Mouse (Mus musculus): ENCODE results near the gene Pou2f1. TPM values are rescaled to one million over a fixed set of nuclear protein-coding genes. Genes with fewer than 3 reads are reported as not detected.

Gene Pou2f1
- polyA plus RNA-seq, 1 experiment = 6.3 TPM

DNA sequence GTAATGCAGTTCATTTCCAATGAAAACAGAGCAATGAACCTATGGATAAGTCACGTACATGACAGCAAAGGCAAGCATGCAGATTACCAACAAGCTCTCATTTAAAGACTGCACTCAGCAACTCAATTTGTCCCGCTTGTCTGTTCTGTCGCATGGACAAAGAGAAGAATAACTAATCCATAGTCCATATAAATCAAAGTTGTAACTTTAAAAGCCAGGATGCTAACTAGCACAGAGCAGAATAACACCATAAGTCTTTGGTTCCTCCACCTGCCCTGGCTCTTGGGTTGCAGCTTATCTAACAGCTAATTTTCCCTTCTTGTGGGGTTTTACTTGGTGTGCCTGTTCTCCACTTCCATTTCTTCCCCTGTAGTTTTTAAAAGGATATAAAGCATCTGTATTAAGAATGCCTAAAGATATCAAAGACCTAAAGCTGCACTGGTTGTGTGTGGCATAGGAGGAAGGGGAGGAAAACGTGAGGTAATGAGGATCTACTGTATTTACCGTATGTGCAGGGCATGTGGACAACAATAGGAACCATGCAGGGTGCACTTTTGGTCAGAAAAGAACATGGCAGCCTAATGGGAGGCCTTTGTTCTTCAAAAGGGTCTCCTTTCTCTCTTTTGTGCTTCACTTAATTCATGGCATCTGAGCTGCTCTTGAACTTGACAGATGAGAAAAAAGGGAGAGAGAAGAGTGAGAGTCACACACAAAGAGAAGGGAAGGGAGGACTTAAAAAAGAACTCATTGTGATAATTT, 36.1 kb downstream of the Pou2f1 start:
- Histone ChIP-seq H3K4me1 (ENCODE audit: control insufficient read depth, insufficient read depth, low read length) (no peaks in the 10 kb centered on the region), H3K4me3 (ENCODE audit: insufficient read depth, low read length) (no peak overlapping the region), H3K27ac (ENCODE audit: insufficient read depth, low read length) (no peak overlapping the region)
- no peak for TF ChIP-seq POLR2A (IDR thresholded peaks at IDR 0.05; ENCODE audit: low read depth, low read length)
- TF ChIP-seq CTCF (IDR thresholded peaks at IDR 0.05; ENCODE audit: borderline replicate concordance, insufficient read depth, low read length) = no peak

DNA sequence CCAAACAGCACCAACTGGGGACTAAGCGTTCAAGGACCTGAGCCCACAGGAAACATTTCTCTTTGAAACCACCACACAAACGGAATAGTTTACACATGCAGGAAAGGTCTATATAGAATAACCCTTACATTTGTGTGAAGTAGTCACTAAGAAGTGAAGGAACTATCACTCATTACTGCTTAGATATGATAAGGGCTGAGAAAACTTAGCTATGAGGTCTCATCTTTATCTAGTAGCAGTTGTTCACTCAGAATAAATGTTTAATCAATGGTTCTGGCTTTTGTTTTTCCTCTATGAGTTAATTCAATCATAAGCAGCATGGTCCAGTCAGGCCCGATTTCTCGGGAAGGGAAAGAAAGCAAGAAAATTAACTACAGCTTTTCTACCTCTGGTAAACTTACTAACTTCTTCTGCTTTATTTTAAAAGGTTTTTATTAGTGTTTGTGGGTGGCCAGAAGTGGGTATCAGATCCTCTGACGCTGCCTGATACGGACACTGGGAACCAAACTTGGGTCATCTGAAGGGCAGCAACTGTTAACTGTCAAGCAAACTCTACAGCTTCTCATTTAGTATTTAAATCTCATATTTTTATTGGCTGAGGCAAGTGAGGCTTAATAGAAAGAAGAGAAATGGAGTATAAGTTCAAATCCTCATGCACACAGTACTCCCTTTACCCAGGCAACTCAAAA, 40.7 kb downstream of the Pou2f1 start:
- Histone ChIP-seq H3K4me3 (ENCODE audit: insufficient read depth, low read length) (no peak overlapping the region), H3K27ac (ENCODE audit: insufficient read depth, low read length) (no peak overlapping the region), H3K4me1 (ENCODE audit: control insufficient read depth, insufficient read depth, low read length) (no peaks in the 10 kb centered on the region)
- TF ChIP-seq CTCF (IDR thresholded peaks at IDR 0.05; ENCODE audit: borderline replicate concordance, insufficient read depth, low read length) (no peak), POLR2A (IDR thresholded peaks at IDR 0.05; ENCODE audit: low read depth, low read length) (no peak)

DNA sequence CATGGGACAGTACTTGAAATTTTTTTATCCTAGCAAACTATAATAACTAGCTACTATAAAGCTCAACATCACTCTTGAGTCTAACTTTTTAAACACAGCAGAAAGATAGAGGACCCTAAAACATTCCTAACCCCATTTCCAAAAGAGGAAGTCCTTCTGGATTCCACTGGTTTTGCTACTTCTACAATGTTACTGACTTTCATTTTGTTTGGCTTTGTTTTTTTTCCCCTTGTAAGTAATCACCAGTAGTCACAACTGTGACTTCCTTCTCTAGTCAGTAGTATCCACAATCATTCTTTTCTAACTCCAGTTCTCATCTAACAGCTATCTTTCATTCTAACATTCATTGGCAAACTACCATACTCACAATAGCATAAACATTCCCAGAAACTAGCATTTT, 44.3 kb downstream of the Pou2f1 start:
- Histone ChIP-seq H3K27ac (ENCODE audit: insufficient read depth, low read length) (no peak overlapping the region), H3K4me1 (ENCODE audit: control insufficient read depth, insufficient read depth, low read length) (no peaks in the 10 kb centered on the region), H3K4me3 (ENCODE audit: insufficient read depth, low read length) (no peak overlapping the region)
- no peak for TF ChIP-seq POLR2A (IDR thresholded peaks at IDR 0.05; ENCODE audit: low read depth, low read length)
- TF ChIP-seq CTCF (IDR thresholded peaks at IDR 0.05; ENCODE audit: borderline replicate concordance, insufficient read depth, low read length) = no peak

DNA sequence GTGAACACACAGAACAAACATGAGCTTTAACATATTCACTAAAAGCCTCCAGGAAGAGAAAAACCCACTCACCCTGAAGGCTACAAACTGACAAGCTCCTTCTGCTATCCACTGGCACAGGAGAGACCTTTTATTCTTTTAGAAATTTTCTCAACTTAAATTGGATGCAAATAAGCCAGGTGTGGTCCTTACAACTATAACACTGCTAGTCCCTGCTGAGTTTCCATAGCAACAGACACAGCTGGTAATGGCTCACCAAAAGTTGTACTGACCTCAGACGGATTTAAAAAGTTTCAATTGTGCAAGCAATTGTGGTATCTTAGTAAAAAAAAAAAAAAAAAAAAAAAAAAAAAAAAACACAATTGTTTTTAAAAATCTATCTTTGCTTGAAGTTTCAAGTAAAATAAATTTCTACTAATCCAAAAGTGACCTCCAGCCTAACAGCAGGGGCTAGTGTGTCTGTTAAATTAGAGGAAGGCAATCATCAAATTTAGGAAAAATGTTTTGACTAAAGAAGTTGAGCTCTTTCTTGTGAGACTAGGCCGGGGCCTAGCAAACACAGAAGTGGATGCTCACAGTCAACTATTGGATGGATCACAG, 54.2 kb downstream of the Pou2f1 start:
- H3K4me3 ChIP-seq (ENCODE audit: insufficient read depth, low read length) = no peak overlapping the region

DNA sequence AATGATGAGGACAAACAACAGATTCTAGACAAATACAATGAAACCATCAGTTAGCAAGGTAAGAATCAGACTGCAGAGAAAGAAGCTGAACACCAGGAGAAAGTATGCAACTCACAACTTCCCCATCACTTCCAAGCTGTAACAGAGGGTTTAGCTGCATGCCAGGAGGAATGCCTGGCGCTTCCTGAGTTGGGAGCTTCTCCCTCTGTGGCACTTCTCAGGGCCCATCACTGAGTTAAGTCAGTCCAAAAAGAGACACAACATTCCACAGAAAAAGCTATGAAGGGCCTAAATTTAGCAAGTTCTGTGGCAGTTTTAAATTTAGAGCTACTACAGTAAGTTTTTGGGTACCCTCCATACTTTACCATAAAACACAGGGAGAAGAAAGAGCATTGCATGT, 59.2 kb downstream of the Pou2f1 start:
- Histone ChIP-seq H3K4me3 (ENCODE audit: insufficient read depth, low read length) (no peak overlapping the region), H3K4me1 (ENCODE audit: control insufficient read depth, insufficient read depth, low read length) (peaks cover 3% of the 10 kb centered on the region; the same call in 1 of the 2 replicates), H3K27ac (ENCODE audit: insufficient read depth, low read length) (peak overlapping the region; percentile 13; the same call in 1 of the 2 replicates)
- TF ChIP-seq CTCF (IDR thresholded peaks at IDR 0.05; ENCODE audit: borderline replicate concordance, insufficient read depth, low read length) (no peak), POLR2A (IDR thresholded peaks at IDR 0.05; ENCODE audit: low read depth, low read length) (no peak)

More for the DNA sequence above, 54.2 kb downstream of the Pou2f1 start:
- Histone ChIP-seq H3K4me1 (ENCODE audit: control insufficient read depth, insufficient read depth, low read length) (peaks cover 1% of the 10 kb centered on the region; the same call in 1 of the 2 replicates), H3K27ac (ENCODE audit: insufficient read depth, low read length) (no peak overlapping the region)
- TF ChIP-seq POLR2A (IDR thresholded peaks at IDR 0.05; ENCODE audit: low read depth, low read length) = no peak
- TF ChIP-seq CTCF (IDR thresholded peaks at IDR 0.05; ENCODE audit: borderline replicate concordance, insufficient read depth, low read length) = no peak

DNA sequence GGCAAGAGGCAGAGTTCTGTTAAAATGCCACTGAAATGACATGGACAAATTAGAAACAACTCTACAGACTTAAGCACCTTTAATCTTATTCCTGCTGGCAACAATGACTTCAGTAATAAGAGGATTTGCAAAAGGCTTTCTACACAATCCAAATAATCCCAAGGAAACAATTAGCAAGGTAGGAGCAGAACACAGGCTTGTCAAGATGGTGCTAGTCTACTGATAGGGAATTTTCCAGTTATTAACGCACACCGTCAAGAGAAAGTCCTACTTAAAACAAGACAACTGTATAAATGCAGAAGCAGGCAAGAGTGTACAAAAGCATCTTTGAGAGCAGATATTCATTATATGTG, 67.0 kb downstream of the Pou2f1 start:
- no peak overlapping the region for H3K4me3 ChIP-seq (ENCODE audit: insufficient read depth, low read length)
- TF ChIP-seq CTCF (IDR thresholded peaks at IDR 0.05; ENCODE audit: borderline replicate concordance, insufficient read depth, low read length) (no peak), POLR2A (IDR thresholded peaks at IDR 0.05; ENCODE audit: low read depth, low read length) (no peak)
- H3K4me1 ChIP-seq (ENCODE audit: control insufficient read depth, insufficient read depth, low read length) = no peaks in the 10 kb centered on the region
- H3K27ac ChIP-seq (ENCODE audit: insufficient read depth, low read length) = no peak overlapping the region

DNA sequence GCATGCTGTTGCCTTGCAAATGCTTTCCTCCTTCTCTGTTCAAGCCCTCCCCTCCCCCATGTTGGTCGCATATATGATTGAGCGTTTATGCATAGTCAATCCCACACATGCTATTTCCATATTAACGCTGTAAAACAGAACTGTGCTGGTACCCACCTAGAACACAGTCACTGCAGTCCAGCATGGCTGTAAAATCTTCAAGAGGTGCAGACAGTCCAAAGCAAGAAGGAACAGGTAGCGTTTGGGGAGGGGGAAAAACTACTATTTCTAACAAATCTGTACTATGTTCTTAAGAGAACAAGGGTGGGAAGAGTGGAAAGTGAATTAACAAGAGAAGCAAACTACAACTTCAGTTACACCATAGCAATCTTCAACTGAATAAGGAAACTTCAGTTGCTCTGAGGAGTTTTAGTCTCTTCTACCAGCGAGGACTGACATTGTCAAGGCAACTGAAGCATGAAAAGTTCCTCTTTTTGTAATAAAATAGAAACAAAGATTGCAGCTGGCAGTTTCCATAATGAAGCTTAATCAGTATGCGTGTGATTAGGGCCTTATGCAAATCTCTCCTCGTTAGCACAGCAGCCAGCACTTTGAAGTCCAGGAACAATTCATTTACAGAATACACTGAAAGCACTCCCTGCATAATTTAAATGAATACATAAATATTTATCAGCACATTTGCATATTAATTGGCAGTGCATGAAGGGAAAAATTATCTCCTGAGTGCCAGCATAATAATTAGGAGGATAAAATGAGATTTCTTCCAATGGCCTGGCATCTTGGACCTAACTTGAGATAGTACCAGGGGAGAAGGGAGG, 67.6 kb downstream of the Pou2f1 start:
- TF ChIP-seq POLR2A (IDR thresholded peaks at IDR 0.05; ENCODE audit: low read depth, low read length) (no peak), CTCF (IDR thresholded peaks at IDR 0.05; ENCODE audit: borderline replicate concordance, insufficient read depth, low read length) (no peak)

DNA sequence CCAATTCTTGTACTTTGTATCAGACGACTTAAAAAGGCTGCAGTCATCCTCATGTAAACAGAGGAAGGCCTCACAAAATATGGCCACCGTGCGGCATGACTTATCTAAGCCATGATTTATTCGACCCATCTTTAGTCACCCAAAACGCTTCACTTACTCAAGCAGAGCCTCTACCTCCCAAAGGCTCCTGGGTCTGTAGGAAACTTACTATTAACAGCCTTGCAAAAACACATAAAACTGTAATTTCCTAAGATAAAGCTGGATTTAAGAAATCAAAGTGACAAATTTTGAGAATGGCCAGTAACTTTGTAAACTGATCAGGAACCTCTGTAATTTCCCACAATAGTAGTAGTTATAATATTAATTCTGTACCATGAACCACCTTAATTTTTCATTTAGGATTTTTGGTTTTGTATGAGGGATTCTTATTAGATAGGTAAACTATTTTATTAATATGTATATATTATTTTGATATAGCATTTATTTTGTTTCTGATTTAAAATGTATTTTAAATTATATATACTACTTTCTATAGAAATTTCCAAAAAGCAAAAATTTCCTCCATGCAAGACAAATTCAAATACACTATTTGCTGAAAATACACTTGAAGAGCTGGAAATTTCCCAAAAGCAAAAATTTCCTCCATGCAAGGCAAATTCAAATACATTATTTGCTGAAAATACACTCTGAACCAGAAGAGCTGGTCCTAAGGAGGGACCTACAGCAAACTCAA, 68.4 kb downstream of the Pou2f1 start:
- no peak for TF ChIP-seq CTCF (IDR thresholded peaks at IDR 0.05; ENCODE audit: borderline replicate concordance, insufficient read depth, low read length)
- TF ChIP-seq POLR2A (IDR thresholded peaks at IDR 0.05; ENCODE audit: low read depth, low read length) = no peak
- no peak overlapping the region for H3K27ac ChIP-seq (ENCODE audit: insufficient read depth, low read length)
- H3K4me3 ChIP-seq (ENCODE audit: insufficient read depth, low read length) = no peak overlapping the region
- no peaks in the 10 kb centered on the region for H3K4me1 ChIP-seq (ENCODE audit: control insufficient read depth, insufficient read depth, low read length)

More for the DNA sequence above, 67.6 kb downstream of the Pou2f1 start:
- H3K27ac ChIP-seq (ENCODE audit: insufficient read depth, low read length) = no peak overlapping the region
- H3K4me1 ChIP-seq (ENCODE audit: control insufficient read depth, insufficient read depth, low read length) = no peaks in the 10 kb centered on the region
- H3K4me3 ChIP-seq (ENCODE audit: insufficient read depth, low read length) = no peak overlapping the region

DNA sequence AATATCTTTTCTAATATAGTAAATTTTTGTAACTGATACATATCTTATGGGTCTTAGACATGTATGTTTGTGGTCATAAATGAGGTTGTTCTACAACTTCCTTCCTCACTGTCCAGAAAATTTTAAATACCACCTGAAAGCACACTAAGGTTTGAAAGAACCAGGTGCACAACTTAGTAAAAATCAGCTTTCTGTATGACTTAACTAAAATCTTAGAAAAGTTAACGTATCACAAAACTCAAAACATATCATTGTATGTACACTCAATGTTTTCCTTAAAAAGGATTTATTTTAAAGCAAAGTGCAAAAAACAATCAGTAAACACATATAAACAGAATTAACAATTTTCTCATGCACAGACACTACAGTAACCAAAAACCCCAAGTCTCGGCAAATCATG, 69.6 kb downstream of the Pou2f1 start:
- TF ChIP-seq CTCF (IDR thresholded peaks at IDR 0.05; ENCODE audit: borderline replicate concordance, insufficient read depth, low read length) (no peak), POLR2A (IDR thresholded peaks at IDR 0.05; ENCODE audit: low read depth, low read length) (no peak)
- no peak overlapping the region for H3K4me3 ChIP-seq (ENCODE audit: insufficient read depth, low read length)
- H3K4me1 ChIP-seq (ENCODE audit: control insufficient read depth, insufficient read depth, low read length) = no peaks in the 10 kb centered on the region
- H3K27ac ChIP-seq (ENCODE audit: insufficient read depth, low read length) = no peak overlapping the region

Data from embryonic fibroblast, embryonic 13.5 days (primary cell).